Mouse (Mus musculus) erythroblast, embryonic 14.5 days (primary cell): Measurements from ENCODE around the gene Grik4.

Experiments used
- GATA1 ChIP-seq: IDR thresholded peaks from 2 replicates; pipeline ENCODE4 v1.6.1; 2012; ENCODE audit warnings: low read length, inconsistent platforms, mixed read lengths
- TAL1 ChIP-seq: IDR thresholded peaks from 3 replicates; pipeline ENCODE4 v1.6.1; 2012; ENCODE audit warnings: low read length, inconsistent platforms, mixed read lengths

DNA sequence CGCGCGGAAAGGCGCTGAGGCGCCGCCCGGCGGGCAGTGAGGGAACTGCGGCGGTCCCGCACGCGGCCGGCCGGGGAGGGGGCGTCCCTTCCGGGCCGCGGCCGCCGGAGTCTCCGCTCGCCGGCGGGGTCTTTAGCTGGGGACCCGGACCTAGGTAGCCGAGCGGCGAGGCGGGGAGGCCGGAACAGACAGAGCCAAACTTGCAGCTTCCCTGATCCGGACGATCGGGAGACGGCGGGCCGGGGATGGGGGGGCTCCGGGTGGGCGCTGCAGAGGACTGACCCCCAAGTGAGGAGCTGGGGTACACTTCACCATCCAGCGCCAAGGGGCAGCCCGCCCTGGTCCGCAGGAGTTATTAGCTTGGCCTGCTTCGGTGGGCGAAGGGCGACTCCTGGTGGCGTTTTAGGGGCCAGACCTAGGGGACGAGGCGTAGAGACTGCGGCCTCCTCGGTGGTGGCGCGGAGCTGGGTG lies 278 bp upstream of the Grik4 start:
- TF ChIP-seq GATA1: no peak
- TF ChIP-seq TAL1: no peak
